Mouse (Mus musculus): Measurements from ENCODE around the gene Olah.

- no peak for TF ChIP-seq GATA1 (IDR thresholded peaks at IDR 0.05; ENCODE audit: low read length)
- TF ChIP-seq TAL1 (IDR thresholded peaks at IDR 0.05; ENCODE audit: low read length) = no peak
Measured at GRCm38 (mm10) chr2:3365127-3365526, 31.9 kb downstream of the Olah start.
